Mouse (Mus musculus) ES-E14 (cell line): ENCODE measurements at regions not wholly inside any gene's neighbourhood (a gene's known extent, or its start where the extent isn't known, plus 50 kb on each side); places are given as distances from the start of the nearest gene placed in this dataset.

Experiments used
- CHD2 ChIP-seq: IDR thresholded peaks from 2 replicates; pipeline ENCODE4 v1.6.1; 2014; ENCODE audit warnings: mild to moderate bottlenecking, low read depth, low read length, inconsistent platforms
- MAFK ChIP-seq: IDR thresholded peaks from 2 replicates; pipeline ENCODE4 v1.6.1; 2014; ENCODE audit warnings: mild to moderate bottlenecking, low read depth, low read length, inconsistent platforms; ENCODE audit not compliant: insufficient read depth
- ZNF384 ChIP-seq: IDR thresholded peaks from 2 replicates; pipeline ENCODE4 v1.6.1; 2012; ENCODE audit warnings: low read depth, low read length, inconsistent platforms

DNA sequence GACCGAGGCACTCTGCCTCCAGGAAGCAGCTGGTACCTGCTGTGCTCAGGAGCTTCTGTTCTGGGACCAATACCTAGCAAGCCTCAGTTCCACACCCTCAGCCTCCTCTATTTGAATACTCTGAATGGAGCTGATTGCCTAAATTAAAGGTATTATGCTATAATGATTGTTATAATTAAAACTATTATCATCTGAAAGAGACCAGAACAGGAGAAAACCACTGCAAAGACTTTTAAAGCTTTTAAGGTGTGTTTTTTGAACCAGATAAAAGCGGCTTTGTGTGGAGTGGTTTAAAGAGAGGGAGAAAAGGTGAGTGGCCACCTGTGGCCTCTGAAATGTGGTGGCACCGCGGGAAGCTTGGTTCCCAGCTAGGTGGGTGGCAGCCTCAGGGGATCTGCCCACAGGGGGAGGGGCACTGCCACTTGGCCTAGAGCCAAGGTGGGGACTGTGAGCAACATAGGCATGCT, 115.6 kb downstream of the 9530068E07Rik start:
- TF ChIP-seq MAFK (no peak), CHD2 (no peak), ZNF384 (no peak)
